Mouse (Mus musculus): Measurements from ENCODE around the gene Rtn4rl1.
A peak's percentile ranks its signal among the peaks of the same experiment; 100 is the strongest.

Rtn4rl1 gene

DNA sequence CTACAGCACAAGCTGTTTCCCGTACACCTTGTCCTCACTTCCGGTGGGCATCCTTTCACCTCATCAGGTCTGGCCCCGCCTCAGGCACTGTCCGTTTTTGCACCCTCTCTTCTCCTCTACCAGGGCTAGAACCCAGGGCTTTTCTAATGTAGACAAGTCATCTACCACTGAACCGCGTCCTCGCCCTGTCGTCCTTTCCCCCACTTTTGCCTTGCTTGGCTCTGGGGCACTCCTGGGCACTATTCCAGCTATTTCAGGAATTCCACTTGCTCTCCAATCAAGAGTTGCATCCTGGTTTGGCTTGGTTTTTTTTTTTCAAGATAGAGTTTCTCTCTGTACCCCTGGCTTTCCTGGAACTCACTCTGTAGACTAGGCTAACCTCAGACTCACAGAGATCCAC lies 53.0 kb downstream of the Rtn4rl1 start:
- peak; percentile 69 for DNase-seq (ENCODE audit: extremely low read depth, insufficient read length, low spot score)

- DNase-seq (ENCODE audit: extremely low read depth, insufficient read length, low spot score), result no peak
Measured at GRCm38 (mm10) chr11:75247137-75247730, 53.7 kb downstream of the Rtn4rl1 start.

GRCm38 (mm10) chr11:75249588-75249987 lies 56.0 kb downstream of the Rtn4rl1 start:
- DNase-seq (ENCODE audit: extremely low read depth, insufficient read length, low spot score), result no peak

DNA sequence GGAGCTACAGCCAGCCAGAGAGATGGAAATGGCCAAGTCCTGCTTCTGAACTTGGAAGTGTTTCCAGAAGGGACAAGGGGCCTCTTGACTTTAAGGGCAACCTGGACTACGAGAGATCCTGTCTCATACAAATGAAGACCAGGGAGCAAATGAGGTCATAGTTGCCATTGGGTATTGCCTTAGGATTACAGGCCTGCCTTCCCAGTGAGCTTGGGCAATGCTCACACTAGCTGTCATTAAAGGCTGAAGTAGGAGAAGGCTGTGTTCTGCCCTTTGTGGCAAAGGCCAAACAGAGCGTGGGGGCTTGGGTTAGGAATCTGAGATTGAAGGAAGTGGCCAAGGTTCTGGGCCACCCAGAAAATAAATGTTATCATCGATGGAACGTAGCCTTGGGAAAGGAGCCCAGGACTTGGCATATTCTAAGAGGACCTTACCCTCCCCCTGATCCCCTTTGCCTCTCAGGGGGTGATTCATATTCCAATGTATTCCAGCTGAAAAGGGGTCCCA lies 57.5 kb downstream of the Rtn4rl1 start:
- no peak for DNase-seq (ENCODE audit: extremely low read depth, insufficient read length, low spot score)

GRCm38 (mm10) chr11:75251557-75252070 lies 58.0 kb downstream of the Rtn4rl1 start:
- no peak for DNase-seq (ENCODE audit: extremely low read depth, insufficient read length, low spot score)

- DNase-seq (ENCODE audit: extremely low read depth, insufficient read length, low spot score), result peak; percentile 56
Measured at GRCm38 (mm10) chr11:75254252-75254912, 60.8 kb downstream of the Rtn4rl1 start.

DNA sequence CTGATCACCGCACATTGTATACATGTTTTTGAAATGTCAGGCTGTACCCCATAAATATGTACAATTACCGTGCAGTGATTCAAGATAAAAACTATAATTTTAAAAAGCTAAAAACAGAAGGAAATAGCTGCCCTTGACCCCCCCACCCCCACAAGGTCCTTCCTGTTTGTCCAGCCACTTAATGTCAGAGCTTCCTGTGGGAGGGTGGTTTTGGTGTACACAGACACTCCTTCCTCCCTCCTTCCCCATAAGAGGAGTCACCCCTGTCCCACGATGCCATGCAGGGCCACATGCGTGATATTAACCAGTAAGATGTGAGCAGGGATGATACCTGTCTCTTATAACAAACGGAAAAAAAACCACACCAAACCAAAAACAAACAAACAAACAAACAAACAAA lies 61.7 kb downstream of the Rtn4rl1 start:
- no peak for DNase-seq (ENCODE audit: extremely low read depth, insufficient read length, low spot score)

DNA sequence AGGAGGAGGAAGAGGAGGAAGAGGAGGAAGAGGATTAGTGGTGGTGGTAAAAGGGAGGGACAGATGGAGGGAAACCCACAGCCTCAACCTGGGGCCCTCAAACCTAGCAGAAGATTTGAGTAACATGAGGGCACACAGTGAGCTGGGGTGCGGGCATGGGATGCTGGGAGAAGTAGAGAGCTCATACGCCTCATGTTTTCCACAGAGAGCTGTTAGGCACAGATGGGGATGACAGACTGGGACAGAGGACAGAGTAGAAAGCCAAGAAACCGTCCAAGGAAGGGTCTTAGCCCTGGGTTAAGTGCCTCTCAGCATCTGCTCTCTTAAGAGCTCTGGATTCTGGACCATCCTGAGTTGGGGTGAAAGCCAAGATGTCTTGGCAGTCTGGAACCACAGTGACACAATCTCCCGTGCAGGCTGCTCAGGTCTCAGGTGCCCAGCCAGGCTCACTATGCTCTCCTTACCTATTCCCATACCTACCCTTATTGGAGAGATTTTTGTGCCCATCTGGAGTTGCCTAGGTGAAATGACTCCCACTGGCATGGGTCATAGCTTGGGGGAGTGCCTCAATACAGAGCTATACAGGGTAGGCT lies 63.6 kb downstream of the Rtn4rl1 start:
- no peak for DNase-seq (ENCODE audit: extremely low read depth, insufficient read length, low spot score)

GRCm38 (mm10) chr11:75259416-75259815 lies 65.8 kb downstream of the Rtn4rl1 start:
- DNase-seq (ENCODE audit: extremely low read depth, insufficient read length, low spot score), result no peak

DNA sequence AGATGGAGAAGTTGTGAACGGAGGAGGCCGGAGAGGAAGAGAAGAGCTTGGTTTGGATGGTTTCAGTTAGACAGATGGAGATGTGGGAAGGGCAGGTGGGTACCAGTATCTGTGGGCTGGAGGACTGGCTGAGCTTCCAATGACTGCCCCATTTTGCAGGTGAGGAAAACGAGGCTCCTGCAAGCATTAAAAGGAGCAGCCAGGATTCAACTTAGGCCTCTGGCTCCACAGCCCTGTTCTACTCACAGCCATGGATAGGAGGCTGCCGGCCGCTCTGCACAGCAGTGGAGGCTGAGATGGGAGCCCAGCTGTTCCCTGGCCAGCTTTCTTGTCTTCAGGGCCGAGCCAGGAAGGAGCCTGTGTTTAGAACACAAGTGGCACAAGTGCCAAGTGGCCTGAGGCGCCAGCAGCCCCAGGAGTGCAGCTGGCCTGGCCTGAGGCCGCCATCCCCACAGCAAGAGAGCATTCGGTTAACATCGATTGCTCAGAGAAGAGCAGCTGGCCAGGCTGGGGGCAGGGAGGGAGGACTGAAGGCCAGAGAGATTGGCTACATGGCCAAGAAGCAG lies 66.5 kb downstream of the Rtn4rl1 start:
- DNase-seq (ENCODE audit: extremely low read depth, insufficient read length, low spot score), result peak; percentile 84

- DNase-seq (ENCODE audit: extremely low read depth, insufficient read length, low spot score), result no peak
Measured at GRCm38 (mm10) chr11:75261016-75261415, 67.4 kb downstream of the Rtn4rl1 start.

GRCm38 (mm10) chr11:75261730-75262129 lies 68.1 kb downstream of the Rtn4rl1 start:
- DNase-seq (ENCODE audit: extremely low read depth, insufficient read length, low spot score), result no peak

DNA sequence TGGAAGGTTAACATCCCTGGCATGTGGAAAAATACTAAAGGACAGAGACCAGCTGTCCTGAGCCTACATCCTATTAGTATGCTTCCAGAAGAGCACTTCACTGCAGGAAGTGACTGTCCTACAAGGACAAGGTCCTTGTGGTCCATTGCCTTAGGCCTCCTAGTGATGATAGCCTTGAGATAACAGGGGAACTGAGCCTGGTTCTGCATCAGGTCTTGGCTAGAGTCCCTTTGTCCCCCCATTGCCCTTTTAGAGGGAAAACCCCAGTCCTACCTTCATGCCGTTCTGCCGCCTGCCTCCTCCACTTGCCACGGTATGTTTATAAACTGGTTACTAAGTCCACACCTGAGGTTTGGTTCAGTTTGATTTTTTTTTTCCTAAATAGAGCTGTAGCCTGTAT lies 68.6 kb downstream of the Rtn4rl1 start:
- no peak for DNase-seq (ENCODE audit: extremely low read depth, insufficient read length, low spot score)

- no peak for DNase-seq (ENCODE audit: extremely low read depth, insufficient read length, low spot score)
Measured at GRCm38 (mm10) chr11:75262791-75263190, 69.2 kb downstream of the Rtn4rl1 start.

DNA sequence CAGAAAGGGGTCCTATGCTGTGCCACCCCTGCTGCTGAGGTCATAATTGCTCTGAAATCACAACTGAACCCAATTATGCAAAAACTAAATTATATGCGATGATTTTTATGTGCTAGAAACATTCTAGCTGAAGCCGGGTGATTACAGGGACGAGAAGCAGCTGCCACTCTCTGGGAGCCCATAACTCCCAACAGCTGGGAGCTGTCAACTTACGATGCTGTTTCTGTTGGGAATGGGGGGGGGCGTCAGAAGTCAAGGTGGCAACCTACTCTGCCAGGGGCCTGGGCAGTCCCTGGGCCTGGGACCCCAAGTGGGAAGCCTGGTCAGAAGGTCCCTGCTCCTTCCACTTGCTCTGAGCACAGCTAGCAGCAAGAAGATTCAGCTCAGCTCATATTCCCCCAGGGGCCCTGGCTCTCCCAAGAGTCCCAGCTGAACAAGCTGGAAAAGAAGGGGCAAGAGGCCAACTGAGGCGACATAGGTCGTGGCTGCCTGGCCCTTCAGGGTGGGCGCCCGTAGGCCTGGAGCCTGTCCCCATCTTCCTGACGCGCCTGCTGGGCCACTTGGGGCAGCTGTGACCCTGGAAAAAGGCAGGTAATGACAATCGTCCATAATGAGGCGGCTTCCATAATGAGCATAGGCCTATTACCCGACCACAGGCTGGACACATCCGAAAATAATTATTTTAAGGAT lies 69.8 kb downstream of the Rtn4rl1 start:
- no peak for DNase-seq (ENCODE audit: extremely low read depth, insufficient read length, low spot score)

DNA sequence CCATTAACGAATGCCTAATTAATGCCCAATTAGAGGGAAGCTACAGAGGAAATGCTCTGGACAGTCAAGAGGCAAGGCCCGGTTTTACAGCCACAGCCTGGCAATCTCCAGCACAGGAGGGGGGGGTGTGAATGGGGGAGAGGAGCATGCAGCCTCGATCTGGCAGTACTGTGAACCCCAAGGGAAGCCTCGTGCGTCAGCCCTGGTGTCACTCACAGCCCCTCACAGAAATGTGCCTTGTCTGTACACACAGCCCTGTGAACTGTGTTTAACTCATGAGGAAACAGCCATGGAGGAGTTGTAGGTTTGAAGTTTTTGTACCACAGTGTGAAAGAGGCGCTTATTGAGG lies 70.4 kb downstream of the Rtn4rl1 start:
- no peak for DNase-seq (ENCODE audit: extremely low read depth, insufficient read length, low spot score)

DNA sequence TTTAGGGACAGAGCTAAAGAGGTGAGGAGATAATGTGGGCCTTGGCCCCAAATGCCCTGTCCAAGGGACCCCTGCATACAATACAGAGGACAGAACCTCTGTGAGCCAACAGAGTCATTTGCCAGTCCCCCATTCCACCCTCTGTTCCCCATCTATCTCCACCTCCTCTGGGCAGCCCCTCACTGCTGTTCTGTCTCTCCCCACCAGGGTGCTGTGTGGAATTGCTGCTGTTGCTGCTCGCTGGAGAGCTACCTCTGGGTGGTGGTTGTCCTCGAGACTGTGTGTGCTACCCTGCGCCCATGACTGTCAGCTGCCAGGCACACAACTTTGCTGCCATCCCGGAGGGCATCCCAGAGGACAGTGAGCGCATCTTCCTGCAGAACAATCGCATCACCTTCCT lies 71.0 kb downstream of the Rtn4rl1 start:
- DNase-seq (ENCODE audit: extremely low read depth, insufficient read length, low spot score), result no peak

GRCm38 (mm10) chr11:75265545-75265944 lies 72.0 kb downstream of the Rtn4rl1 start:
- peak; percentile 45 for DNase-seq (ENCODE audit: extremely low read depth, insufficient read length, low spot score)

- peak; percentile 35 for DNase-seq (ENCODE audit: extremely low read depth, insufficient read length, low spot score)
Measured at GRCm38 (mm10) chr11:75267826-75268281, 74.3 kb downstream of the Rtn4rl1 start.

DNA sequence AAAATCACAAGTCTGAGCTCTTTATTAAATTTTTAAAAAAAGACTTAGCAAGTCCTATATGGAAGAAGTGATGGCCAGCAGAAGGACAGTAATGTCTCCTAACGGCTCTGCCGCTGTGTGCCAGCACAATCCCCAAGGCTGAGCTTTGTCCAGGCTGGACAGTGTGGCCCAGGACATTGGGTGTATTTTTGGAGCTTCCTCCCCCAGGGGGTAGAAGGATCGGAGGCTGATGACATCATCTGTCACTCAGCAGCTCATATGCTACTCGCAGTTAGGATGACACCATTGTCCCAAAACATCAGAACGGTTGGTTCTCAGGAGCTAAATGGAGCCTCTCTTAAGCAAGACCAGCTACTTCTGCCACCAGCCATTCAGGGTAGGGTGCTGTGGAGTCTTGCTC lies 74.9 kb downstream of the Rtn4rl1 start:
- no peak for DNase-seq (ENCODE audit: extremely low read depth, insufficient read length, low spot score)

GRCm38 (mm10) chr11:75269213-75269612 lies 75.6 kb downstream of the Rtn4rl1 start:
- DNase-seq (ENCODE audit: extremely low read depth, insufficient read length, low spot score), result no peak

Measured in 3134 (cell line).